Mouse (Mus musculus) CH12.LX (cell line): Measurements from ENCODE around the gene S100a6.

Experiments used
- CTCF ChIP-seq, 2 experiments: IDR thresholded peaks in 1 of 2; conservative IDR thresholded peaks in 1 of 2; 2 replicates each; pipeline ENCODE4 v1.5.1; 2011 to 2012; ENCODE audit warnings: low read depth in 2 of 2, low read length in 2 of 2, improper control_type of control experiment in 1 of 2, inconsistent platforms in 1 of 2, mild to moderate bottlenecking in 1 of 2, moderate library complexity in 1 of 2
- E2F4 ChIP-seq: IDR thresholded peaks from 2 replicates; pipeline ENCODE4 v1.6.1; 2011; ENCODE audit warnings: low read depth, low read length, improper control_type of control experiment; ENCODE audit not compliant: insufficient replicate concordance
- EP300 ChIP-seq: IDR thresholded peaks from 2 replicates; pipeline ENCODE4 v1.6.1; 2011; ENCODE audit warnings: low read length, improper control_type of control experiment
- JUND ChIP-seq: conservative IDR thresholded peaks from 2 replicates; pipeline ENCODE4 v1.6.1; 2011; ENCODE audit warnings: low read depth, low read length, improper control_type of control experiment
- KAT2A ChIP-seq: IDR thresholded peaks from 2 replicates; pipeline ENCODE4 v1.6.1; 2012; ENCODE audit warnings: low read length, improper control_type of control experiment, inconsistent platforms; ENCODE audit not compliant: insufficient replicate concordance
- MEF2A ChIP-seq: IDR thresholded peaks from 2 replicates; pipeline ENCODE4 v1.6.1; 2014; ENCODE audit warnings: low read depth, mild to moderate bottlenecking, inconsistent platforms, low read length, improper control_type of control experiment, borderline replicate concordance
- POLR2A ChIP-seq: IDR thresholded peaks from 2 replicates; pipeline ENCODE4 v1.6.1; 2011; ENCODE audit warnings: low read depth, mild to moderate bottlenecking, improper control_type of control experiment, low read length
- USF1 ChIP-seq: IDR thresholded peaks from 2 replicates; pipeline ENCODE4 v1.6.1; 2014; ENCODE audit warnings: low read depth, mild to moderate bottlenecking, inconsistent platforms, low read length, improper control_type of control experiment
- ZNF384 ChIP-seq: IDR thresholded peaks from 2 replicates; pipeline ENCODE4 v1.6.1; 2012; ENCODE audit warnings: low read depth, low read length, improper control_type of control experiment, inconsistent platforms

- TF ChIP-seq POLR2A (no peak), USF1 (no peak), ZNF384 (no peak), KAT2A (no peak), CTCF (conservative IDR thresholded peaks at IDR 0.05 in 1 of 2, IDR thresholded peaks at IDR 0.05 in 1 of 2; ENCODE audit: low read depth in 2 of 2, low read length in 2 of 2) (no peak), JUND (no peak), EP300 (no peak), MEF2A (no peak), E2F4 (no peak)
Measured at GRCm38 (mm10) chr3:90594466-90594865, 18.2 kb upstream of the S100a6 start.
